Mouse (Mus musculus): Measurements from ENCODE around the gene Dnmt1. TPM values are rescaled to one million over a fixed set of nuclear protein-coding genes. Genes with fewer than 3 reads are reported as not detected.

Gene Dnmt1
- total and polyA plus RNA-seq, 3 experiments: 412 to 1,953 (median 681) TPM

GRCm38 (mm10) chr9:20892104-20892653 lies 67.5 kb downstream of the Dnmt1 start:
- peak overlapping the region; percentile 14 for H3K27ac ChIP-seq (ENCODE audit: control insufficient read depth, low read depth, low read length)
- H3K4me1 ChIP-seq (ENCODE audit: control insufficient read depth in 1 of 2, insufficient read depth in 2 of 2, low read length in 2 of 2): peaks cover 2 to 37% of the 10 kb centered on the region in 2 experiments
- H3K9ac ChIP-seq (ENCODE audit: control insufficient read depth, low read depth, low read length, poor library complexity, severe bottlenecking): no peak overlapping the region; the same call in 1 of the 2 replicates

GRCm38 (mm10) chr9:20891339-20892103 lies 68.2 kb downstream of the Dnmt1 start:
- H3K79me2 ChIP-seq (ENCODE audit: control insufficient read depth, insufficient read depth, low read length, poor library complexity): peaks cover 50% of the 10 kb centered on the region
- H3K4me3 ChIP-seq (ENCODE audit: control insufficient read depth in 1 of 2, insufficient read depth in 1 of 2, low read depth in 2 of 2, low read length in 2 of 2): no peak overlapping the region
- H3K4me1 ChIP-seq (ENCODE audit: control insufficient read depth in 1 of 2, insufficient read depth in 2 of 2, low read length in 2 of 2): peaks cover 2 to 36% of the 10 kb centered on the region in 2 experiments
- peak; percentile 65 for DNase-seq (ENCODE audit: low read depth, low spot score)
- no peaks in the 10 kb centered on the region for H3K9me3 ChIP-seq (replicated peaks; ENCODE audit: insufficient read depth, low read length)
- H3K27me3 ChIP-seq (ENCODE audit: control insufficient read depth in 1 of 2, insufficient read depth in 2 of 2, low read length in 2 of 2): no peaks in the 10 kb centered on the region
- H3K9ac ChIP-seq (ENCODE audit: control insufficient read depth, low read depth, low read length, poor library complexity, severe bottlenecking): peak overlapping the region; percentile 78; the same call in 1 of the 2 replicates
- TF ChIP-seq POLR2AphosphoS5 (IDR thresholded peaks at IDR 0.05; ENCODE audit: borderline replicate concordance, low read depth, low read length) (0 out of 2 replicates have a peak, but pooled peaks have one; percentile 16), ZKSCAN1 (IDR thresholded peaks at IDR 0.05; ENCODE audit: low read depth, low read length) (no peak)
- peaks cover 18 to 41% of the 10 kb centered on the region in 2 experiments for H3K36me3 ChIP-seq (ENCODE audit: control insufficient read depth in 1 of 2, insufficient read depth in 2 of 2, low read length in 2 of 2)
- H3K27ac ChIP-seq (ENCODE audit: control insufficient read depth, low read depth, low read length): peak overlapping the region; percentile 13

More at GRCm38 (mm10) chr9:20892104-20892653, 67.5 kb downstream of the Dnmt1 start:
- DNase-seq (ENCODE audit: low read depth, low spot score): peak; percentile 97
- TF ChIP-seq TAL1 (IDR thresholded peaks at IDR 0.05; ENCODE audit: low read length): peak; percentile 14; the same call in 1 of the 2 replicates
- no peak for TF ChIP-seq HCFC1 (IDR thresholded peaks at IDR 0.05; ENCODE audit: low read depth, low read length)
- TF ChIP-seq POLR2AphosphoS5 (IDR thresholded peaks at IDR 0.05; ENCODE audit: borderline replicate concordance, low read depth, low read length): peak; percentile 99
- no peaks in the 10 kb centered on the region for H3K9me3 ChIP-seq (replicated peaks; ENCODE audit: insufficient read depth, low read length)
- H3K79me2 ChIP-seq (ENCODE audit: control insufficient read depth, insufficient read depth, low read length, poor library complexity): peaks cover 57% of the 10 kb centered on the region
- H3K27me3 ChIP-seq (ENCODE audit: control insufficient read depth in 1 of 2, insufficient read depth in 2 of 2, low read length in 2 of 2): no peaks in the 10 kb centered on the region
- H3K36me3 ChIP-seq (ENCODE audit: control insufficient read depth in 1 of 2, insufficient read depth in 2 of 2, low read length in 2 of 2): peaks cover 18 to 44% of the 10 kb centered on the region in 2 experiments
- H3K4me3 ChIP-seq (ENCODE audit: control insufficient read depth in 1 of 2, insufficient read depth in 1 of 2, low read depth in 2 of 2, low read length in 2 of 2): no peak overlapping the region

GRCm38 (mm10) chr9:20890411-20890810 lies 69.3 kb downstream of the Dnmt1 start:
- H3K27me3 ChIP-seq (ENCODE audit: control insufficient read depth in 1 of 2, insufficient read depth in 2 of 2, low read length in 2 of 2): no peaks in the 10 kb centered on the region
- H3K9ac ChIP-seq (ENCODE audit: control insufficient read depth, low read depth, low read length, poor library complexity, severe bottlenecking): peak overlapping the region; percentile 78
- H3K79me2 ChIP-seq (ENCODE audit: control insufficient read depth, insufficient read depth, low read length, poor library complexity): peaks cover 40% of the 10 kb centered on the region
- H3K4me1 ChIP-seq (ENCODE audit: control insufficient read depth in 1 of 2, insufficient read depth in 2 of 2, low read length in 2 of 2): peaks cover 2 to 33% of the 10 kb centered on the region in 2 experiments
- H3K4me3 ChIP-seq (ENCODE audit: control insufficient read depth in 1 of 2, insufficient read depth in 1 of 2, low read depth in 2 of 2, low read length in 2 of 2): peak overlapping the region; percentile 78 to 81; a peak in 3 of 4 replicates
- TF ChIP-seq E2F4 (IDR thresholded peaks at IDR 0.05; ENCODE audit: borderline replicate concordance, low read depth, low read length) (no peak), POLR2AphosphoS5 (IDR thresholded peaks at IDR 0.05; ENCODE audit: borderline replicate concordance, low read depth, low read length) (peak; percentile 91; the same call in 1 of the 2 replicates), JUND (IDR thresholded peaks at IDR 0.05; ENCODE audit: low read depth, low read length) (no peak), GABPA (IDR thresholded peaks at IDR 0.05; ENCODE audit: low read depth, low read length) (no peak)
- H3K9me3 ChIP-seq (replicated peaks; ENCODE audit: insufficient read depth, low read length): no peaks in the 10 kb centered on the region
- DNase-seq (ENCODE audit: low read depth, low spot score): peak; percentile 50
- peak overlapping the region; percentile 82 for H3K27ac ChIP-seq (ENCODE audit: control insufficient read depth, low read depth, low read length)
- H3K36me3 ChIP-seq (ENCODE audit: control insufficient read depth in 1 of 2, insufficient read depth in 2 of 2, low read length in 2 of 2): peaks cover 15 to 34% of the 10 kb centered on the region in 2 experiments
